Mouse (Mus musculus): ENCODE measurements around the gene Ddb1.

Gene Ddb1

GRCm38 (mm10) chr19:10591659-10592377 lies 13.3 kb upstream of the Ddb1 start:
- DNase-seq (ENCODE audit: low spot score): no peak

- DNase-seq (ENCODE audit: low spot score): no peak
Measured at GRCm38 (mm10) chr19:10598188-10598587, 6.9 kb upstream of the Ddb1 start.

- DNase-seq (ENCODE audit: low spot score): no peak
Measured at GRCm38 (mm10) chr19:10599648-10600047, 5.5 kb upstream of the Ddb1 start.

- no peak for DNase-seq (ENCODE audit: low spot score)
Measured at GRCm38 (mm10) chr19:10602247-10602769, 2.8 kb upstream of the Ddb1 start.

GRCm38 (mm10) chr19:10602787-10603186 lies 2.3 kb upstream of the Ddb1 start:
- peak; percentile 46 for DNase-seq (ENCODE audit: low spot score)

GRCm38 (mm10) chr19:10603660-10604523 lies 1.2 kb upstream of the Ddb1 start:
- DNase-seq (ENCODE audit: low spot score): no peak

- DNase-seq (ENCODE audit: low spot score): no peak
Measured at GRCm38 (mm10) chr19:10604534-10604933, 593 bp upstream of the Ddb1 start.

GRCm38 (mm10) chr19:10605901-10606622 lies 935 bp downstream of the Ddb1 start:
- no peak for DNase-seq (ENCODE audit: low spot score)

- DNase-seq (ENCODE audit: low spot score): no peak
Measured at GRCm38 (mm10) chr19:10608573-10609240, 3.6 kb downstream of the Ddb1 start.

- DNase-seq (ENCODE audit: low spot score): no peak
Measured at GRCm38 (mm10) chr19:10634106-10634871, 29.2 kb downstream of the Ddb1 start, which contains the start of gene Vwce. Gene Vwce (plus strand): TSS chr19:10634213.

- no peak for DNase-seq (ENCODE audit: low spot score)
Measured at GRCm38 (mm10) chr19:10634872-10635318, 29.8 kb downstream of the Ddb1 start.

- DNase-seq (ENCODE audit: low spot score): no peak
Measured at GRCm38 (mm10) chr19:10637840-10638239, 32.7 kb downstream of the Ddb1 start.

GRCm38 (mm10) chr19:10640080-10640479 lies 35.0 kb downstream of the Ddb1 start:
- no peak for DNase-seq (ENCODE audit: low spot score)

- no peak for DNase-seq (ENCODE audit: low spot score)
Measured at GRCm38 (mm10) chr19:10640589-10641378, 35.7 kb downstream of the Ddb1 start.

GRCm38 (mm10) chr19:10645616-10646015 lies 40.5 kb downstream of the Ddb1 start:
- no peak for DNase-seq (ENCODE audit: low spot score)

- no peak for DNase-seq (ENCODE audit: low spot score)
Measured at GRCm38 (mm10) chr19:10648156-10648555, 43.0 kb downstream of the Ddb1 start.

GRCm38 (mm10) chr19:10656058-10656457 lies 50.9 kb downstream of the Ddb1 start:
- DNase-seq (ENCODE audit: low spot score): no peak

- DNase-seq (ENCODE audit: low spot score): no peak
Measured at GRCm38 (mm10) chr19:10657742-10658141, 52.6 kb downstream of the Ddb1 start.

- no peak for DNase-seq (ENCODE audit: low spot score)
Measured at GRCm38 (mm10) chr19:10658406-10658805, 53.3 kb downstream of the Ddb1 start.

GRCm38 (mm10) chr19:10661373-10661772 lies 56.2 kb downstream of the Ddb1 start:
- DNase-seq (ENCODE audit: low spot score): no peak
